Mouse (Mus musculus) heart, embryonic 10.5 days (tissue): Measurements from ENCODE around the gene Shpk. TPM values are rescaled to one million over a fixed set of nuclear protein-coding genes. Genes with fewer than 3 reads are reported as not detected.

ENCODE experiments used
- DNase-seq: peaks from one replicate; pipeline ENCODE4 v3.0.0-alpha.2; 2017; ENCODE audit warnings: low spot score
- H3K27ac ChIP-seq: fragments of 300-500 bp; sonication (generic); 2 replicates; pipeline ENCODE4 v1.5.1; 2016; ENCODE audit warnings: mild to moderate bottlenecking
- H3K27me3 ChIP-seq: fragments of 300-500 bp; sonication (generic); 2 replicates; pipeline ENCODE4 v1.6.1; 2016; ENCODE audit warnings: mild to moderate bottlenecking; ENCODE audit not compliant: poor library complexity, insufficient read depth, severe bottlenecking
- H3K36me3 ChIP-seq: fragments of 300-500 bp; sonication (generic); 2 replicates; pipeline ENCODE4 v1.6.1; 2016; ENCODE audit warnings: mild to moderate bottlenecking, moderate library complexity
- H3K4me1 ChIP-seq: fragments of 300-500 bp; sonication (generic); 2 replicates; pipeline ENCODE4 v1.6.1; 2016; ENCODE audit warnings: mild to moderate bottlenecking
- H3K4me3 ChIP-seq: fragments of 300-500 bp; sonication (generic); 2 replicates; pipeline ENCODE4 v1.5.1; 2016; ENCODE audit warnings: mild to moderate bottlenecking, moderate library complexity
- H3K9me3 ChIP-seq: fragments of 300-500 bp; sonication (generic); 2 replicates; pipeline ENCODE4 v1.6.1; 2016; ENCODE audit warnings: mild to moderate bottlenecking, moderate library complexity
- WGBS: fragments of 180-500 bp; shearing (Covaris S2); methylation state at CpG from one replicate; pipeline ENCODE4 v1.1.7; 2016; 5-methylcytosine and 5-hydroxymethylcytosine counted together
- polyA plus RNA-seq: library from polyadenylated mRNA; unstranded; fragments of >200 nt; fragmentation: Nextera tagmentation; extraction: Ambion mirVana; gene quantifications from 2 replicates; pipeline ENCODE4 v1.2.1, GENCODE M21; 2016

Gene Shpk
- polyA plus RNA-seq, 1 experiment from 2014 or later, result 0.54 TPM

- no peaks in the 10 kb centered on the region for H3K27me3 ChIP-seq
- H3K36me3 ChIP-seq, result no peaks in the 10 kb centered on the region
- H3K27ac ChIP-seq, result no peak overlapping the region
- H3K4me1 ChIP-seq, result peaks cover 6% of the 10 kb centered on the region; the same call in 1 of the 2 replicates
- DNase-seq, result no peak
- 84% methylated on average over 8 of the region's 8 CpGs for WGBS
- no peak overlapping the region for H3K4me3 ChIP-seq
- H3K9me3 ChIP-seq, result no peaks in the 10 kb centered on the region
Observed at GRCm38 (mm10) chr11:73203895-73204294, 4.6 kb downstream of the Shpk start.

- no peak for DNase-seq
- H3K27me3 ChIP-seq, result no peaks in the 10 kb centered on the region
- no peaks in the 10 kb centered on the region for H3K4me1 ChIP-seq
- no peaks in the 10 kb centered on the region for H3K9me3 ChIP-seq
- H3K27ac ChIP-seq, result no peak overlapping the region
- H3K36me3 ChIP-seq, result no peaks in the 10 kb centered on the region
- no peak overlapping the region for H3K4me3 ChIP-seq
- WGBS, result 68% methylated on average over 7 of the region's 7 CpGs
Observed at GRCm38 (mm10) chr11:73205194-73205593, 5.9 kb downstream of the Shpk start.

- H3K4me3 ChIP-seq, result no peak overlapping the region
- DNase-seq, result no peak
- WGBS, result 79% methylated on average over 2 of the region's 2 CpGs
Observed at GRCm38 (mm10) chr11:73207621-73208020, 8.4 kb downstream of the Shpk start.

GRCm38 (mm10) chr11:73213956-73214355 lies 14.7 kb downstream of the Shpk start:
- Histone ChIP-seq H3K27ac (no peak overlapping the region), H3K9me3 (no peaks in the 10 kb centered on the region), H3K4me3 (no peak overlapping the region), H3K4me1 (no peaks in the 10 kb centered on the region), H3K36me3 (no peaks in the 10 kb centered on the region), H3K27me3 (peaks cover 8% of the 10 kb centered on the region; the same call in 1 of the 2 replicates)
- 72% methylated on average over 3 of the region's 3 CpGs for WGBS
- no peak for DNase-seq

More at GRCm38 (mm10) chr11:73207621-73208020, 8.4 kb downstream of the Shpk start:
- no peak overlapping the region for H3K27ac ChIP-seq
- H3K9me3 ChIP-seq, result no peaks in the 10 kb centered on the region
- H3K36me3 ChIP-seq, result no peaks in the 10 kb centered on the region
- H3K27me3 ChIP-seq, result no peaks in the 10 kb centered on the region
- H3K4me1 ChIP-seq, result no peaks in the 10 kb centered on the region

GRCm38 (mm10) chr11:73219671-73220070 lies 20.4 kb downstream of the Shpk start:
- Histone ChIP-seq H3K9me3 (no peaks in the 10 kb centered on the region), H3K4me1 (no peaks in the 10 kb centered on the region), H3K27me3 (peaks cover 7% of the 10 kb centered on the region; the same call in 1 of the 2 replicates), H3K36me3 (no peaks in the 10 kb centered on the region), H3K4me3 (no peak overlapping the region), H3K27ac (no peak overlapping the region)
- 48% methylated on average over 2 of the region's 2 CpGs for WGBS
- no peak for DNase-seq

- Histone ChIP-seq H3K36me3 (no peaks in the 10 kb centered on the region), H3K27me3 (no peaks in the 10 kb centered on the region), H3K4me3 (no peak overlapping the region), H3K9me3 (no peaks in the 10 kb centered on the region), H3K27ac (no peak overlapping the region), H3K4me1 (no peaks in the 10 kb centered on the region)
- DNase-seq, result no peak
- 86% methylated on average over 1 of the region's 1 CpGs for WGBS
Observed at GRCm38 (mm10) chr11:73220651-73221050, 21.4 kb downstream of the Shpk start.

GRCm38 (mm10) chr11:73222846-73223245 lies 23.6 kb downstream of the Shpk start:
- no peaks in the 10 kb centered on the region for H3K27me3 ChIP-seq
- 33% methylated on average over 5 of the region's 5 CpGs for WGBS
- H3K9me3 ChIP-seq, result no peaks in the 10 kb centered on the region
- no peaks in the 10 kb centered on the region for H3K4me1 ChIP-seq
- no peaks in the 10 kb centered on the region for H3K36me3 ChIP-seq
- no peak for DNase-seq
- H3K4me3 ChIP-seq, result no peak overlapping the region
- no peak overlapping the region for H3K27ac ChIP-seq

GRCm38 (mm10) chr11:73223966-73224365 lies 24.7 kb downstream of the Shpk start:
- H3K4me3 ChIP-seq, result no peak overlapping the region
- 60% methylated on average over 2 of the region's 2 CpGs for WGBS
- no peak overlapping the region for H3K27ac ChIP-seq
- no peaks in the 10 kb centered on the region for H3K36me3 ChIP-seq
- H3K4me1 ChIP-seq, result no peaks in the 10 kb centered on the region
- no peak for DNase-seq
- no peaks in the 10 kb centered on the region for H3K9me3 ChIP-seq
- no peaks in the 10 kb centered on the region for H3K27me3 ChIP-seq

GRCm38 (mm10) chr11:73225856-73226255 lies 26.6 kb downstream of the Shpk start:
- Histone ChIP-seq H3K36me3 (no peaks in the 10 kb centered on the region), H3K4me3 (no peak overlapping the region)
- 90% methylated on average over 6 of the region's 6 CpGs for WGBS

GRCm38 (mm10) chr11:73228881-73229280 lies 29.6 kb downstream of the Shpk start:
- no peaks in the 10 kb centered on the region for H3K27me3 ChIP-seq
- 73% methylated on average over 5 of the region's 5 CpGs for WGBS
- H3K4me3 ChIP-seq, result no peak overlapping the region
- H3K4me1 ChIP-seq, result no peaks in the 10 kb centered on the region
- no peak overlapping the region for H3K27ac ChIP-seq
- no peak for DNase-seq
- H3K36me3 ChIP-seq, result no peaks in the 10 kb centered on the region
- no peaks in the 10 kb centered on the region for H3K9me3 ChIP-seq

More at GRCm38 (mm10) chr11:73225856-73226255, 26.6 kb downstream of the Shpk start:
- H3K27me3 ChIP-seq, result no peaks in the 10 kb centered on the region
- no peak overlapping the region for H3K27ac ChIP-seq
- no peaks in the 10 kb centered on the region for H3K4me1 ChIP-seq
- DNase-seq, result no peak
- no peaks in the 10 kb centered on the region for H3K9me3 ChIP-seq

- Histone ChIP-seq H3K27me3 (no peaks in the 10 kb centered on the region), H3K9me3 (no peaks in the 10 kb centered on the region), H3K36me3 (no peaks in the 10 kb centered on the region), H3K4me3 (no peak overlapping the region), H3K27ac (no peak overlapping the region), H3K4me1 (no peaks in the 10 kb centered on the region)
- WGBS, result 79% methylated on average over 5 of the region's 5 CpGs
- DNase-seq, result no peak
Observed at GRCm38 (mm10) chr11:73230081-73230480, 30.8 kb downstream of the Shpk start.

- no peaks in the 10 kb centered on the region for H3K9me3 ChIP-seq
- H3K36me3 ChIP-seq, result no peaks in the 10 kb centered on the region
- no peak for DNase-seq
- H3K4me3 ChIP-seq, result no peak overlapping the region
- H3K4me1 ChIP-seq, result no peaks in the 10 kb centered on the region
- H3K27ac ChIP-seq, result no peak overlapping the region
- WGBS, result 59% methylated on average over 2 of the region's 2 CpGs
- no peaks in the 10 kb centered on the region for H3K27me3 ChIP-seq
Observed at GRCm38 (mm10) chr11:73232513-73232912, 33.3 kb downstream of the Shpk start.

GRCm38 (mm10) chr11:73233992-73234391 lies 34.7 kb downstream of the Shpk start, which contains the start of gene Trpv1:
Gene Trpv1, plus strand, starts transcription at chr11:73234292.
- no peak for DNase-seq
- Histone ChIP-seq H3K27me3 (peaks cover 8% of the 10 kb centered on the region; the same call in 1 of the 2 replicates), H3K27ac (no peak within 1 kb of the TSS), H3K36me3 (no peaks in the 10 kb centered on the region), H3K4me1 (no peaks in the 10 kb centered on the region), H3K9me3 (no peaks in the 10 kb centered on the region), H3K4me3 (no peak within 1 kb of the TSS)
- WGBS, result 84% methylated on average over 5 of the region's 5 CpGs
